Mouse (Mus musculus): Measurements from ENCODE around the gene Trpm3. TPM values are rescaled to one million over a fixed set of nuclear protein-coding genes. Genes with fewer than 3 reads are reported as not detected.
A peak's percentile ranks its signal among the peaks of the same experiment; 100 is the strongest.

The Trpm3 gene
- polyA plus RNA-seq, 1 experiment from 2014 or later = 5.7 TPM

DNA sequence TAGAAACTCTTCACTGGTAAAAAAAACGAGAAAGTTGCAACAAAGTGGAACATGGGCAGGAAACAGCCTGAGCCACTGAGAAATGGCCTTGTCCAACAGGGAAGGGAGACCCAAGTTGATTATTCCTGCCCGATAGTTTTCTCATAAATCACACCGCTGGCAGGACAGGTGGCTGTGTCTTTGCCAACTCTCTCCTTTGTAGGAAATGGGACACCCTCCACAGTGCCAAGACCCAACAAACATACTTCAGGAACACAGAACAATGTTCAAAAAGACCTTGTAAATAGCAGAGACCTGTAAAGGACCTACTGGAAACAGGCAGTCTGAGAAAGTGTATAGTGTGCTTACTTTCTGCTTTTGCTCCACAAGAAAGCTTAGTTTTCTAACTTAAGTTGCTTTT, 490.0 kb downstream of the Trpm3 start:
- no peak for DNase-seq (ENCODE audit: low spot score)
- Histone ChIP-seq H3K4me1 (no peaks in the 10 kb centered on the region), H3K27ac (replicated peaks) (no peak overlapping the region), H3K4me3 (no peak overlapping the region), H3K27me3 (replicated peaks; ENCODE audit: low read depth, poor library complexity, severe bottlenecking) (no peaks in the 10 kb centered on the region), H3K36me3 (replicated peaks) (no peaks in the 10 kb centered on the region), H3K9me3 (no peaks in the 10 kb centered on the region)
- 87% methylated on average over 3 of the region's 3 CpGs for WGBS

DNA sequence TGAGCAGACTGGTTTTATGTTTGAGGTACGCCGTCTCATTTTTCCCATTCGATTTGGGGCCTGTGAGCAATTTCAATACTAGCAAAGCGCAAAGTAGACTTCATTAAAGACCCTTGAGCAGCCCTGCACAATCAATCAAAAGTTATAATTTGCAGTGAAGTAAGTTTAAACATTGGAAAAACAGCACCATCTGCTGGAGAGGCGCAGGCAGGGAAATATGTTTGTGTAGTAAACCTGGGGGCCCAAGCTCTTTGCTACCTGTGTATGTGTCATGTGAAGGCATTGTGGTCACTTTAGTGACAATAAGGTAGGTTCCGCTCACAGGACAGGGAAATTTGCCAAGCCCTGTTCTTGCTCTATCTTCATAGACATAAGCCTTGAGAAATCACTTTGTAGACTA, 492.5 kb downstream of the Trpm3 start:
- peaks cover 11% of the 10 kb centered on the region; the same call in 1 of the 2 replicates for H3K4me1 ChIP-seq
- DNase-seq (ENCODE audit: low spot score) = peak; percentile 10
- whole genome bisulfite sequencing = 83% methylated on average over 6 of the region's 6 CpGs

DNA sequence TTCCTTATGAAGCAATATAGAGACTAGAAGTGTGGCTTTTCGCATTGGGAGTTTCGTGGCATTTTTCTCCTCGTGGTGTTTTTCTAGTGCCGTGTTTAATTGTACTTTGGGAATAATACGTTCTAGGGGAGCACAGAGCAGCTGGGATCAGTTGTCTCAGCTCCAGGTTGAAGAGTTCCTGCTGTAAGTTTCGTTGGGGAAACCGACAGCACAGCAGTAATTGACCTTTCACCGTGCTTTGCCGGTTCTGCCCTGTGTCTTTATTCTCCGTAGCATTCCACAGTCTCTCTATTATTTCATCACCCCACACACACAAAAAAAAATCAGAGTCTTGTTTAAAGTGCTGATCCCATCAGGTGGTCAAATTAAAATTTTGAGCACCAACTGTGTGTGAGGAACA, 496.8 kb downstream of the Trpm3 start:
- no peaks in the 10 kb centered on the region for H3K9me3 ChIP-seq
- no peaks in the 10 kb centered on the region for H3K27me3 ChIP-seq (replicated peaks; ENCODE audit: low read depth, poor library complexity, severe bottlenecking)
- 26% methylated on average over 10 of the region's 10 CpGs for WGBS
- H3K4me1 ChIP-seq = peaks cover 11% of the 10 kb centered on the region; the same call in 1 of the 2 replicates
- no peak overlapping the region for H3K4me3 ChIP-seq
- H3K36me3 ChIP-seq (replicated peaks) = no peaks in the 10 kb centered on the region
- no peak overlapping the region for H3K27ac ChIP-seq (replicated peaks)
- DNase-seq (ENCODE audit: low spot score) = no peak

More for the DNA sequence above, 492.5 kb downstream of the Trpm3 start:
- no peaks in the 10 kb centered on the region for H3K27me3 ChIP-seq (replicated peaks; ENCODE audit: low read depth, poor library complexity, severe bottlenecking)
- H3K9me3 ChIP-seq = no peaks in the 10 kb centered on the region
- H3K4me3 ChIP-seq = no peak overlapping the region
- no peak overlapping the region for H3K27ac ChIP-seq (replicated peaks)
- no peaks in the 10 kb centered on the region for H3K36me3 ChIP-seq (replicated peaks)

DNA sequence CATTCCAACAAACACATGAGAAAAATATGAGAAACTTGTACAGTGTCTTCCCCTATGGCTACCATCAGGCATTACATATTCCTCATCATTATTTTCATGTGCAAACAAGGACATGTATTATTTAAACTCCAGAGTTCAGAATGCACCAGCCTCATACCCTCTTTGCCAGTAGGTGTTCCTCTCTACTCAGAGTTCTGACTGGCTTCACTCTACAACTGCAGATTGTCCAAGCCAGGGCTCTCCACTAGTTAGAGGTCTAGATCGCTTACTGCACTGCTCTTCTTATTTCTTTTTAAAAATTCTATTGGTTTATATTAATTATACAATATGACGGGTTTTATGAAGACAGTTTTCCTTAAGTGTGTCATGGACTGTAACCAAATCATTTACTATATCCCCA, 498.9 kb downstream of the Trpm3 start:
- Histone ChIP-seq H3K36me3 (replicated peaks) (no peaks in the 10 kb centered on the region), H3K9me3 (no peaks in the 10 kb centered on the region), H3K27ac (replicated peaks) (no peak overlapping the region), H3K4me3 (no peak overlapping the region), H3K27me3 (replicated peaks; ENCODE audit: low read depth, poor library complexity, severe bottlenecking) (no peaks in the 10 kb centered on the region), H3K4me1 (peaks cover 19% of the 10 kb centered on the region)
- no peak for DNase-seq (ENCODE audit: low spot score)
- WGBS = 92% methylated on average over 2 of the region's 2 CpGs

DNA sequence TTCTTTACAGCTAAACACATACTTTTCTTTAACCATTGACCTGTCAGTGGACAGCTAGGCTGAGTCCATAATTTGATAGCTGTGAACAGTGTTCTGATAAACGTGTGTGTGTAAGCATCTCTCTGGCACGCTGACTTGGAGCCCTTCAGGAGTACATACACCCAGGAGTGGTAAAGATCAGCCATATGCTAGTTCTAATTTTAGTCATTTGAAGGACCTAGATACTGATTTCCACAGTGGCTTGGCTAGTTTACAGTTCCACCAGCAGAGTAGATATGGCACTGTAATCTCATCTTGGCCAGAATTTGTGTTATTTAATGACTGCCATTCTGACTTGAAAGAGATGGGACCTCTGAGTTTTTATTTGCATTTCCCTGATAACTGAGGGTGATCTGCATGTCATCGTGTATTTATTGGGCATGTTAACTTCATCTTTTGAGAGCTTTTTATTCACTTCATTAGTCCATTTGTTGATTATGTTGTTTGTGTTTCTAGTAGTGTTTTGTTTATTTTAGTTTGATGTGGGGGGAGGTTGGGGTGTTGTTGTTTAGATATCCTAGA, 499.6 kb downstream of the Trpm3 start:
- 87% methylated on average over 3 of the region's 3 CpGs for WGBS
- no peak overlapping the region for H3K4me3 ChIP-seq
- H3K27me3 ChIP-seq (replicated peaks; ENCODE audit: low read depth, poor library complexity, severe bottlenecking) = no peaks in the 10 kb centered on the region

DNA sequence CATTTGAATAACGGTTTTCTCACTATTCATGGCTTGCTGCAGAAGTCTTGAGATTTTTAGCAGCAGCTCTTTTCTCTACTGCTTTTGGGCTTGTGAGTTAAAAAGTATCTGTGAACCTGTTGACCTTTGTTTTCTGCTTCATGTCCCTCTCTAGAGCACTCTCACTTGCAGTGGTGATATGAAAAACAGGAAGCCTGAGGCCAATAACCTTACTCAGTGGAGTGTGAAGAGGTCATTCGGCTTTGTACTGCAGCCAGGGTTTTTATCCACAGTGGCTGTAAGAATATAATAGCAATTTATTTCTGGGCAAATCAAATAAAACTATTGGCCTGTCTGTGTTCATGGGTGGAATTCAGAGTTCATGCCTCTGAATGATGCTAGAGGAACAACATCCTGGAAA, 503.3 kb downstream of the Trpm3 start:
- H3K27me3 ChIP-seq (replicated peaks; ENCODE audit: low read depth, poor library complexity, severe bottlenecking) = no peaks in the 10 kb centered on the region
- no peaks in the 10 kb centered on the region for H3K36me3 ChIP-seq (replicated peaks)
- DNase-seq (ENCODE audit: low spot score) = no peak
- H3K4me1 ChIP-seq = peaks cover 8% of the 10 kb centered on the region
- H3K9me3 ChIP-seq = no peaks in the 10 kb centered on the region
- no peak overlapping the region for H3K27ac ChIP-seq (replicated peaks)
- H3K4me3 ChIP-seq = no peak overlapping the region
- WGBS = 26% methylated on average over 2 of the region's 2 CpGs

More for the DNA sequence above, 499.6 kb downstream of the Trpm3 start:
- no peak overlapping the region for H3K27ac ChIP-seq (replicated peaks)
- DNase-seq (ENCODE audit: low spot score) = no peak
- peaks cover 19% of the 10 kb centered on the region for H3K4me1 ChIP-seq
- H3K9me3 ChIP-seq = no peaks in the 10 kb centered on the region
- H3K36me3 ChIP-seq (replicated peaks) = no peaks in the 10 kb centered on the region

DNA sequence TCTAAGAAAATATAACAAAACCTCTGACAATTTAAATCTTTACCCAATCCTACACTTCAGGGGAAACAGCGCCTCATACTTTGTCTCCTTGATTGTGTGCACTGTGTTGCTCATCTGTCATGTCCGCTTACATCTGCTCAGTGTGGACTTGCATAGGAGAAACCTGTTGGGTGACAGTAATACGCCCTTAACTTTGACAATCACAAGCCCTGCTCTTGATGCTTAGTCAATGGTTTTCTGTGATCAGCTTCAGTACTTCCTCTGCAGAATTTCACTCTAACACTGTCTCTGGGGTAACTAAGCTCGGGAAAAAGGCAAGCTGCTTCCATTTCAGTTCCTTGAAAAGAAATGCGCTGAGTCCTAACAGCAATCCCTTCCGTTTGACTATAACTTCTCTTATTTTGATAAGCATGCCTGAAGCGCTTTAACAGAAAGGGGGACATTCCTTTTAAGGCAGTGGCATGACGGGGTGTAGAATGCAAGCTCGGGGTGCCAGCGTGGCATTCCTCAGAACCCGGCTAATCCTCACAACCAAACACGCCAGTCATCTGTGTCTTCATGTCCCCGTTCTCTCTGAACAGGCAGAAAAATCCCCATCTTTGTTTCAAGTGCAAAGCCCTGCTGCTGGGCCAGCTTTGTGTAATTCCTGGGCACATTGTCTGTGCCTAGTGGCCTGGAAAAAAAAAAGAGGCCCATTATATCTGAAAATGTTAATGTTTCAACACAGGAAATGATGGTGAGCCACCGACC, 517.8 kb downstream of the Trpm3 start:
- WGBS = 62% methylated on average over 14 of the region's 14 CpGs
- no peaks in the 10 kb centered on the region for H3K27me3 ChIP-seq (replicated peaks; ENCODE audit: low read depth, poor library complexity, severe bottlenecking)
- H3K27ac ChIP-seq (replicated peaks) = peak overlapping the region; percentile 42
- H3K4me1 ChIP-seq = peaks cover 19% of the 10 kb centered on the region
- no peaks in the 10 kb centered on the region for H3K9me3 ChIP-seq
- DNase-seq (ENCODE audit: low spot score) = peak; percentile 13
- H3K4me3 ChIP-seq = no peak overlapping the region
- H3K36me3 ChIP-seq (replicated peaks) = no peaks in the 10 kb centered on the region

DNA sequence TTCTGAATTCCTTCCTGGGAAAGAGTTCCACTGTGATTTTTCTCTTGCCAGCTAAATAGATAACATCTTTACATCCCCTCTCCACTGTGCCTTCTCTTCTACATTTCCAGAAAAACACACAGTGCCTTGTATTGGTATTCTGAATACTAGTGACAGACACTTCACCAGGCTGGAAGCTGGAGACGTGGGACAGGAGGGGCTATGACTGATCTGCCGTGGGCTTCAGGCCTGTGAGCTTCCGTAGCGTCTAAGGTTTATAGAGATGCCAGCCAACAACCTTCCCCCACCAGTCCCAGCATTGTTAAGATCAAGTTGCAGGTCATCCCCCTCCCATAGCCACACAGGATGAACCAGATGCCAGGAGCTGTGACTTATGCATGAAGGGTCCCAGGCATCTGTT, 518.4 kb downstream of the Trpm3 start:
- no peaks in the 10 kb centered on the region for H3K9me3 ChIP-seq
- peaks cover 19% of the 10 kb centered on the region for H3K4me1 ChIP-seq
- peak; percentile 16 for DNase-seq (ENCODE audit: low spot score)
- no peaks in the 10 kb centered on the region for H3K36me3 ChIP-seq (replicated peaks)
- no peak overlapping the region for H3K4me3 ChIP-seq
- no peaks in the 10 kb centered on the region for H3K27me3 ChIP-seq (replicated peaks; ENCODE audit: low read depth, poor library complexity, severe bottlenecking)
- WGBS = 28% methylated on average over 4 of the region's 4 CpGs
- peak overlapping the region; percentile 42 for H3K27ac ChIP-seq (replicated peaks)

DNA sequence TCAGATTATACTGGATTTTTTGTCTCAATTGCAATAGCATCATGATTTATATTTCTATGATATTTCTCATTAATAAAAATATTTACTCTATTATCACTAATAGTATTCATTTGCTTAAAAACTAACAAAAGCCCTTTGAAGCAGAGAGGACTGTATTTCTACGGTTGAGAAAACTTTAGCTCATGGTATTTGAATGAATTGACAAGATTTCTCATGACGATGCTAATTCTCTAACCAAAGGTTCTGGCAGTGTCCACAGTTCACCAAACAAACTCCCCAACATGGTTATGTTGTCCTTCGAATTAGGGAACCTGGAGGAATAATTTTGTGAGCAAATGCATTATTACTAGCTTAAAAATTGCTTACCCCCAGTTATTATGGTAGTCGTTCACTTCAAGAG, 526.6 kb downstream of the Trpm3 start:
- no peaks in the 10 kb centered on the region for H3K27me3 ChIP-seq (replicated peaks; ENCODE audit: low read depth, poor library complexity, severe bottlenecking)
- no peak overlapping the region for H3K4me3 ChIP-seq
- 83% methylated on average over 4 of the region's 4 CpGs for WGBS
- no peak overlapping the region for H3K27ac ChIP-seq (replicated peaks)
- H3K9me3 ChIP-seq = no peaks in the 10 kb centered on the region
- H3K4me1 ChIP-seq = no peaks in the 10 kb centered on the region
- H3K36me3 ChIP-seq (replicated peaks) = no peaks in the 10 kb centered on the region
- DNase-seq (ENCODE audit: low spot score) = no peak

DNA sequence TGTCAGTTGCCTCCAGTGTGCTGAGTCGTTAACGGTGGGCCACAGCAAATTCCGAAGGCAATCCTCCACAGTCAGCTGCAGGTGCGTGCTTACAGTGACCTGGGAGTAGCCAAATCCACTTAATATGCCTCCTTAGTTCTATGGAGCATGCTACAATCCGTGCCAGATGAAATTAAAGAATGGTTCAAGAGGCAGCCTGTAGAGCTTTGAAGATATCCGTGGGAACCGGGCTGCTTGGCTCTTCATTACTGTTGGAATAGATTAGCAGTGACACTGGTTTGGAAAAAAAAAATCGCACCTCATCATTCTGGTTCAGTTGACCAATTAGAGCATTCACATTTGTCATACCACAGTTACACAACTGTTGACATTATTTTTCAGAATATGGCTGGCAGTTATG, 531.4 kb downstream of the Trpm3 start:
- no peaks in the 10 kb centered on the region for H3K36me3 ChIP-seq (replicated peaks)
- H3K27ac ChIP-seq (replicated peaks) = no peak overlapping the region
- no peaks in the 10 kb centered on the region for H3K27me3 ChIP-seq (replicated peaks; ENCODE audit: low read depth, poor library complexity, severe bottlenecking)
- 78% methylated on average over 8 of the region's 8 CpGs for WGBS
- no peaks in the 10 kb centered on the region for H3K9me3 ChIP-seq
- H3K4me3 ChIP-seq = no peak overlapping the region
- DNase-seq (ENCODE audit: low spot score) = no peak
- no peaks in the 10 kb centered on the region for H3K4me1 ChIP-seq

DNA sequence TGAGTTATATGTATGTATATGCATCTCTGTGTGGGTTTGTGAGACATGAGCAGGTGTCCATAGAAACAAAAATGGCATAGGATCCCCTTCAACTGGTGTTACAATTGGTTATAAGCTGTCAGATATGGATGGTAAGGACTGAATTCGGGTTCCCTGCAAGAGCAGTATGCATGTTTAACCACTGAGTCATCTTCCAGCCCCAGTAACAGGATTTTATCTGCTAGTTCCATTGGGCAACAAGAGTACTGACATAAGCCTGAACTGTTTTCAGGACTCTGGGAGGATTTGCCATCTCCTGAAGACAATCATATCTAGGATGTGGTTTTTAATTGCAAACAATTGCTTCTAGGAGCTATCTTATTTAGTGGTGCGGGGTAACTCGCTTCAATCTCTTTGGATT, 534.0 kb downstream of the Trpm3 start:
- H3K4me1 ChIP-seq = no peaks in the 10 kb centered on the region
- no peaks in the 10 kb centered on the region for H3K36me3 ChIP-seq (replicated peaks)
- no peaks in the 10 kb centered on the region for H3K27me3 ChIP-seq (replicated peaks; ENCODE audit: low read depth, poor library complexity, severe bottlenecking)
- WGBS = 89% methylated on average over 3 of the region's 3 CpGs
- DNase-seq (ENCODE audit: low spot score) = no peak
- H3K4me3 ChIP-seq = no peak overlapping the region
- H3K27ac ChIP-seq (replicated peaks) = no peak overlapping the region
- no peaks in the 10 kb centered on the region for H3K9me3 ChIP-seq

DNA sequence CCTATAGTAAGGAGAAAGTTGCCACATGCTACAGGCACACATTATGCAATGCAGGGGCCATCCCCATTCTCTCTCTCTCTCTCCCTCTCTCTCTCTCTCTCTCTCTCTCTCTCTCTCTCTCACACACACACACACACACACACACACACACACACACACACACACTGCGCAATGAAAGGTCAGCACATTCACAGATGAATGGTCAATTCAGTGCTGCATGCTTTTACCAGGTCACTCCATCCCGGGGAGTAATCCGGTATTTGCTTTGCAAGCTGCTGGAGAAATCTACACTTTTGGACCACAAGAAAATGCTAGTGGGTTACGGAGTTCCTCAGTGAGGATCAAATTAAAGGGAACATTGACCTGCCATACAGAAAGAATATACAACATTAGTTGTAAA, 537.4 kb downstream of the Trpm3 start:
- H3K27ac ChIP-seq (replicated peaks) = no peak overlapping the region
- H3K4me1 ChIP-seq = no peaks in the 10 kb centered on the region
- H3K27me3 ChIP-seq (replicated peaks; ENCODE audit: low read depth, poor library complexity, severe bottlenecking) = no peaks in the 10 kb centered on the region
- DNase-seq (ENCODE audit: low spot score) = no peak
- WGBS = 65% methylated on average over 4 of the region's 4 CpGs
- no peaks in the 10 kb centered on the region for H3K36me3 ChIP-seq (replicated peaks)
- H3K4me3 ChIP-seq = no peak overlapping the region
- no peaks in the 10 kb centered on the region for H3K9me3 ChIP-seq

DNA sequence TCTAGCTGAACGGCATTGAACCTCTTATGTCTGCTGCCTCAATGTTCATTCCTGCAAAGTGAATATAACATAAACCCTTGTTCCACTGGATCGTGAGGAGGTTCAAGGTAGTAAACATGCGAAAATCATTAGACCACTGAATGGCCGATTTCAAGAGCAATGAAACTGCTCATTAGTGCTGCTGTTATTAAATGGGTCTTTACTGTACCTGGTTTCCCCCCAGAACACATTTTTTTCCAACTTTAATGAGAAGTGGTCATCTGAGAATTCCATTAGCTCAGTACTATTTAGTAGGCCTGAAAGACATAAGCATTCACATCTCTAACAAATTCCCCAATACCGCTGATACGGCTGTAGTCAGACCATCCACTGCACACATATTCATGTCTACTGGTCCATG, 543.4 kb downstream of the Trpm3 start:
- Histone ChIP-seq H3K27me3 (replicated peaks; ENCODE audit: low read depth, poor library complexity, severe bottlenecking) (no peaks in the 10 kb centered on the region), H3K4me3 (no peak overlapping the region), H3K27ac (replicated peaks) (no peak overlapping the region), H3K36me3 (replicated peaks) (no peaks in the 10 kb centered on the region), H3K9me3 (no peaks in the 10 kb centered on the region), H3K4me1 (no peaks in the 10 kb centered on the region)
- DNase-seq (ENCODE audit: low spot score) = no peak
- 89% methylated on average over 6 of the region's 6 CpGs for WGBS

Measured in embryonic facial prominence, embryonic 10.5 days (tissue).